Mouse (Mus musculus): ENCODE data around the gene Tceal3. TPM values are rescaled to one million over a fixed set of nuclear protein-coding genes. Genes with fewer than 3 reads are reported as not detected.
"Not testable (repeated sequence)": the region's sequence is repeated elsewhere in the genome, so short reads cannot be mapped to it uniquely, and the experiment has no call there.

Gene Tceal3
- 10.5 and 10.6 TPM in 2 replicates for polyA plus RNA-seq (2014; fragmentation: Nextera tagmentation; extraction: Ambion mirVana)

GRCm38 (mm10) chrX:136590199-136590896, at the start of gene Tceal3:
TSS of gene Tceal3 (plus strand) at chrX:136590842.
- ATAC-seq (ENCODE audit: low FRiP score) (peak; percentile 96), DNase-seq (ENCODE audit: low spot score) (peak; percentile 77)
- Histone ChIP-seq H3K9me3 (ENCODE audit: control insufficient read depth, low read length) (no peaks in the 10 kb centered on the region), H3K27ac (ENCODE audit: low read depth, low read length) (peak within 1 kb of the TSS; percentile 68), H3K9ac (ENCODE audit: low read depth, low read length) (no peak within 1 kb of the TSS), H3K36me3 (ENCODE audit: control insufficient read depth, insufficient read depth, low read length) (no peaks in the 10 kb centered on the region), H3K4me2 (replicated peaks; ENCODE audit: low read depth, low read length) (0 out of 2 replicates have a peak within 1 kb of the TSS, but pooled peaks have one; percentile 15), H3K4me3 (ENCODE audit: low read depth, low read length) (peak within 1 kb of the TSS; percentile 33), H3K27me3 (ENCODE audit: control insufficient read depth, insufficient read depth, low read length) (no peaks in the 10 kb centered on the region), H3K4me1 (replicated peaks; ENCODE audit: control insufficient read depth, insufficient read depth, low read length) (no peaks in the 10 kb centered on the region)
- 35% methylated on average over 12 of the region's 12 CpGs for WGBS

- not testable (repeated sequence) for H3K4me3 ChIP-seq (ENCODE audit: low read depth, low read length); ATAC-seq (ENCODE audit: low FRiP score); H3K4me1 ChIP-seq (replicated peaks; ENCODE audit: control insufficient read depth, insufficient read depth, low read length); H3K27ac ChIP-seq (ENCODE audit: low read depth, low read length); H3K4me2 ChIP-seq (replicated peaks; ENCODE audit: low read depth, low read length); DNase-seq (ENCODE audit: low spot score); H3K27me3 ChIP-seq (ENCODE audit: control insufficient read depth, insufficient read depth, low read length); H3K9ac ChIP-seq (ENCODE audit: low read depth, low read length); H3K36me3 ChIP-seq (ENCODE audit: control insufficient read depth, insufficient read depth, low read length); H3K9me3 ChIP-seq (ENCODE audit: control insufficient read depth, low read length)
- WGBS, result 74% methylated on average over 1 of the region's 1 CpGs
These were observed 46.7 kb upstream of the Tceal3 start, which contains the start of gene Kir3dl2 for GRCm38 (mm10) chrX:136543956-136544355. TSS of gene Kir3dl2 (minus strand) at chrX:136544056.

GRCm38 (mm10) chrX:136569094-136569493, 21.5 kb upstream of the Tceal3 start:
- not testable (repeated sequence) for H3K27ac ChIP-seq (ENCODE audit: low read depth, low read length); ATAC-seq (ENCODE audit: low FRiP score); DNase-seq (ENCODE audit: low spot score); H3K9ac ChIP-seq (ENCODE audit: low read depth, low read length); H3K27me3 ChIP-seq (ENCODE audit: control insufficient read depth, insufficient read depth, low read length); H3K4me3 ChIP-seq (ENCODE audit: low read depth, low read length); H3K4me2 ChIP-seq (replicated peaks; ENCODE audit: low read depth, low read length); H3K36me3 ChIP-seq (ENCODE audit: control insufficient read depth, insufficient read depth, low read length); H3K4me1 ChIP-seq (replicated peaks; ENCODE audit: control insufficient read depth, insufficient read depth, low read length); H3K9me3 ChIP-seq (ENCODE audit: control insufficient read depth, low read length)
- WGBS, result 87% methylated on average over 9 of the region's 9 CpGs

- ATAC-seq (ENCODE audit: low FRiP score) (no peak), DNase-seq (ENCODE audit: low spot score) (no peak)
- 91% methylated on average over 1 of the region's 1 CpGs for WGBS
- Histone ChIP-seq H3K4me1 (replicated peaks; ENCODE audit: control insufficient read depth, insufficient read depth, low read length) (no peaks in the 10 kb centered on the region), H3K27me3 (ENCODE audit: control insufficient read depth, insufficient read depth, low read length) (no peaks in the 10 kb centered on the region), H3K36me3 (ENCODE audit: control insufficient read depth, insufficient read depth, low read length) (no peaks in the 10 kb centered on the region), H3K4me2 (replicated peaks; ENCODE audit: low read depth, low read length) (no peak overlapping the region), H3K4me3 (ENCODE audit: low read depth, low read length) (no peak overlapping the region), H3K9me3 (ENCODE audit: control insufficient read depth, low read length) (no peaks in the 10 kb centered on the region), H3K27ac (ENCODE audit: low read depth, low read length) (no peak overlapping the region), H3K9ac (ENCODE audit: low read depth, low read length) (no peak overlapping the region)
These were observed 6.0 kb upstream of the Tceal3 start for GRCm38 (mm10) chrX:136584617-136585016.

- peak overlapping the region; percentile 68 for H3K27ac ChIP-seq (ENCODE audit: low read depth, low read length)
- 0 out of 2 replicates have a peak overlapping the region, but pooled peaks have one; percentile 15 for H3K4me2 ChIP-seq (replicated peaks; ENCODE audit: low read depth, low read length)
- no peak overlapping the region for H3K9ac ChIP-seq (ENCODE audit: low read depth, low read length)
- ATAC-seq (ENCODE audit: low FRiP score) (peak; percentile 76; the same call in 1 of the 2 replicates), DNase-seq (ENCODE audit: low spot score) (no peak)
- 17% methylated on average over 2 of the region's 2 CpGs for WGBS
- H3K36me3 ChIP-seq (ENCODE audit: control insufficient read depth, insufficient read depth, low read length), result no peaks in the 10 kb centered on the region
- no peaks in the 10 kb centered on the region for H3K9me3 ChIP-seq (ENCODE audit: control insufficient read depth, low read length)
- no peaks in the 10 kb centered on the region for H3K4me1 ChIP-seq (replicated peaks; ENCODE audit: control insufficient read depth, insufficient read depth, low read length)
- H3K27me3 ChIP-seq (ENCODE audit: control insufficient read depth, insufficient read depth, low read length), result no peaks in the 10 kb centered on the region
- H3K4me3 ChIP-seq (ENCODE audit: low read depth, low read length), result peak overlapping the region; percentile 33
These were observed 235 bp downstream of the Tceal3 start for GRCm38 (mm10) chrX:136590897-136591257.

GRCm38 (mm10) chrX:136599416-136599815, 8.8 kb downstream of the Tceal3 start:
- Histone ChIP-seq H3K27me3 (ENCODE audit: control insufficient read depth, insufficient read depth, low read length) (no peaks in the 10 kb centered on the region), H3K9ac (ENCODE audit: low read depth, low read length) (no peak overlapping the region), H3K4me1 (replicated peaks; ENCODE audit: control insufficient read depth, insufficient read depth, low read length) (no peaks in the 10 kb centered on the region), H3K9me3 (ENCODE audit: control insufficient read depth, low read length) (no peaks in the 10 kb centered on the region), H3K4me3 (ENCODE audit: low read depth, low read length) (no peak overlapping the region), H3K36me3 (ENCODE audit: control insufficient read depth, insufficient read depth, low read length) (no peaks in the 10 kb centered on the region), H3K27ac (ENCODE audit: low read depth, low read length) (no peak overlapping the region), H3K4me2 (replicated peaks; ENCODE audit: low read depth, low read length) (no peak overlapping the region)
- 18% methylated on average over 3 of the region's 3 CpGs for WGBS
- DNase-seq (ENCODE audit: low spot score), result peak; percentile 61
- 0 out of 2 replicates have a peak, but pooled peaks have one; percentile 14 for ATAC-seq (ENCODE audit: low FRiP score)

- 79% methylated on average over 4 of the region's 4 CpGs for WGBS
- H3K4me2 ChIP-seq (replicated peaks; ENCODE audit: low read depth, low read length), result no peak overlapping the region
- ATAC-seq (ENCODE audit: low FRiP score), result no peak
- no peaks in the 10 kb centered on the region for H3K27me3 ChIP-seq (ENCODE audit: control insufficient read depth, insufficient read depth, low read length)
- no peaks in the 10 kb centered on the region for H3K9me3 ChIP-seq (ENCODE audit: control insufficient read depth, low read length)
- H3K4me3 ChIP-seq (ENCODE audit: low read depth, low read length), result no peak overlapping the region
- no peaks in the 10 kb centered on the region for H3K4me1 ChIP-seq (replicated peaks; ENCODE audit: control insufficient read depth, insufficient read depth, low read length)
- DNase-seq (ENCODE audit: low spot score), result no peak
- H3K36me3 ChIP-seq (ENCODE audit: control insufficient read depth, insufficient read depth, low read length), result no peaks in the 10 kb centered on the region
- no peak overlapping the region for H3K9ac ChIP-seq (ENCODE audit: low read depth, low read length)
- H3K27ac ChIP-seq (ENCODE audit: low read depth, low read length), result no peak overlapping the region
These were observed 16.3 kb downstream of the Tceal3 start for GRCm38 (mm10) chrX:136606951-136607350.

GRCm38 (mm10) chrX:136607395-136607794, 16.8 kb downstream of the Tceal3 start:
- 0 out of 2 replicates have a peak, but pooled peaks have one; percentile 17 for ATAC-seq (ENCODE audit: low FRiP score)
- no peak overlapping the region for H3K27ac ChIP-seq (ENCODE audit: low read depth, low read length)
- WGBS, result 52% methylated on average over 3 of the region's 3 CpGs

GRCm38 (mm10) chrX:136611346-136611745, 20.7 kb downstream of the Tceal3 start:
- no peak overlapping the region for H3K27ac ChIP-seq (ENCODE audit: low read depth, low read length)
- no peak overlapping the region for H3K9ac ChIP-seq (ENCODE audit: low read depth, low read length)
- no peaks in the 10 kb centered on the region for H3K36me3 ChIP-seq (ENCODE audit: control insufficient read depth, insufficient read depth, low read length)
- ATAC-seq (ENCODE audit: low FRiP score) (no peak), DNase-seq (ENCODE audit: low spot score) (no peak)
- H3K4me2 ChIP-seq (replicated peaks; ENCODE audit: low read depth, low read length), result no peak overlapping the region
- H3K4me1 ChIP-seq (replicated peaks; ENCODE audit: control insufficient read depth, insufficient read depth, low read length), result no peaks in the 10 kb centered on the region
- H3K27me3 ChIP-seq (ENCODE audit: control insufficient read depth, insufficient read depth, low read length), result no peaks in the 10 kb centered on the region
- WGBS, result 72% methylated on average over 3 of the region's 3 CpGs
- H3K9me3 ChIP-seq (ENCODE audit: control insufficient read depth, low read length), result no peaks in the 10 kb centered on the region
- no peak overlapping the region for H3K4me3 ChIP-seq (ENCODE audit: low read depth, low read length)

More at GRCm38 (mm10) chrX:136607395-136607794, 16.8 kb downstream of the Tceal3 start:
- Histone ChIP-seq H3K36me3 (ENCODE audit: control insufficient read depth, insufficient read depth, low read length) (no peaks in the 10 kb centered on the region), H3K4me2 (replicated peaks; ENCODE audit: low read depth, low read length) (no peak overlapping the region), H3K9me3 (ENCODE audit: control insufficient read depth, low read length) (no peaks in the 10 kb centered on the region), H3K4me3 (ENCODE audit: low read depth, low read length) (no peak overlapping the region), H3K9ac (ENCODE audit: low read depth, low read length) (no peak overlapping the region), H3K4me1 (replicated peaks; ENCODE audit: control insufficient read depth, insufficient read depth, low read length) (no peaks in the 10 kb centered on the region), H3K27me3 (ENCODE audit: control insufficient read depth, insufficient read depth, low read length) (no peaks in the 10 kb centered on the region)
- DNase-seq (ENCODE audit: low spot score), result peak; percentile 15

Data from hindbrain, embryonic 11.5 days (tissue).